Mouse (Mus musculus) cerebellum, adult 8-10 months (tissue): ENCODE measurements at regions not wholly inside any gene's neighbourhood (a gene's known extent, or its start where the extent isn't known, plus 50 kb on each side); places are given as distances from the start of the nearest gene placed in this dataset.

Experiments used
- DNase-seq: peaks from one replicate; pipeline ENCODE4 v3.0.0; 2022

DNA sequence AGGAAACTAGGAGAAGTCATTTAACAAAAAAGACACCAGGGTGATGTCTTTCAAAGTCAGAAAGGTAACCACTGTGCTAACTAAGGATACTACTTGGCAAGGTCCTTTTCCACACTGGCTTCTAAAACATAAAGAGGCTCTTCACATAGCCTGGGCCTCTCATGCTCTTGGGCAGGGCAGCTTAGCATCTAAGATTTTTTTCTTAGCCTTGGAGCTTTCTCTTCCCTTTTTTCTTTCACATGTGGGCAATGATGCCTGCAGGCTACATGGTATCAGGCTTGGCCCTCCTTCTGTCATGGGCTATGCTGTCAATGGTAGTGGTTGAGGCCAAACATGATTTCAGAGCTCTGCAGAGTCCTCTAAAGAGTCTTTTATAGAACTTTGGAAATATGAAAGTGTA, 60.6 kb downstream of the Serpinb6d start:
- DNase-seq, result no peak

DNA sequence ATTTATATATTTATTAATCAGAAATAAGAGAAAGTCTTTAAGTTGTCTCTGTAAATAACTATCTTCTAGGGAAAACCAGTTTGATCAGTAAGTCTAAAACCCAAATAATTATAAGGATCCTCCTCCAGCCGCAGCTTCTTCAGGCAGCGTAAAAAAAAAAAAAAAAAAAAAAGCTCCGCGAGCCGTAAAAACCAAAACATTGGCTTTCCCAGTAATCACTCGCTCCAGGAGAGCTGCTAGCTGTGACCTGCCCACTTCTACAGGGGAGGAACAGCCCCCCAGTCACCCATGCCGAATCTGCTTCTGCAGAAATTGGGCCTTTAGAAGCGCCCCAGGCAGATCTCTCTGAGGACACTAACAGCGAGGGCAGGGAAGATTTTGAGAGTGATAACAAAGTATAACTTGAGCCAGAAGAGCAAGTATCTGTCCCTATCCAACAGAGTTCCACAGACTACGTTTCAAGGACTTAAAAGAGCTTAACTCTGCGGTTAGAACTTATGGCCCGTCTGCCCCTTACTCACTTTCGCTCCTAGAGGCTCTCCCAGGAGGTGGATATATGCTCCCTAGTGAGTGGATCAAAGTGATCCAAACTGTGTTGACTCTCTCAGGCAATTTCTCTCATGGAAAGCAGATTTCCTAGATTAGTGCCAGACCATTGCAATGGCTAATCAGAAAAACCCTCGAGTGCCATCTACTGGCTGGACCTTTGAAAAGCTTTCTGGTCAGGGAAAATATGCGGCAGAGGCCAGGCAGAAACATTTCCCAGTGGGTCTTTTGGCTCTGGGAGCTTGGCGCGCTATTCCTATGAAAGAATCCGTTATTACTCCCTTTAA, 80.7 kb downstream of the Serpinb6e start:
- DNase-seq, result peak; percentile 60

DNA sequence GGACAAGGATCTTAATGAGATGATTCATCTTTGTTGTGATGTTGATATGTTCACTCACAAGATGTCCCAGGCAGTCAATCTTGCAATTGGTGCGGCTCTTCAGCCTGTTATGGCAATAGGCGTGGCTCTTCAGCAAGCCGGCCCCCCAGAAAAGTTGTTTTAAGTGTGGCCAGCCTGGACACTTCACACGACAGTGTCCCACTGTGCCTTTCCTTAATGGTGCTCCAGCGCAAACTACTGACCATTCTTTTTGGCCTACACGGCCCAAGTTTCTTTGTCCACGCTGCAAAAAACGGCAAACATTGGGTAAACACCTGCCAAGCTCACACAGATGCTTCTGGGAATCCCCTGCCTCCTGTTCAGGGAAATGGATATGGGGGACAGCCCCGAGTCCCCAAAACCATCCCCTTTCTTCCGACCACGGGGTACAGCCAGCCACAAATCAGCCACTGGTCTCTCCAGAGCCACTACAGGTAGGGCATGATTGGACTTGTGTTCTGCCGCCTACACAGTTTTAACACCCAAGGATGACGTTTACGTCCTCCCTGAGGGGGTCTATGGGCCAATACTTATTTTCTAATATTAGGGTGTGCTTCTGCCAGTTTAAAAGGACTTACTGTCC, 79.8 kb downstream of the Serpinb6e start:
- DNase-seq, result no peak
